In the genomic region with DNA sequence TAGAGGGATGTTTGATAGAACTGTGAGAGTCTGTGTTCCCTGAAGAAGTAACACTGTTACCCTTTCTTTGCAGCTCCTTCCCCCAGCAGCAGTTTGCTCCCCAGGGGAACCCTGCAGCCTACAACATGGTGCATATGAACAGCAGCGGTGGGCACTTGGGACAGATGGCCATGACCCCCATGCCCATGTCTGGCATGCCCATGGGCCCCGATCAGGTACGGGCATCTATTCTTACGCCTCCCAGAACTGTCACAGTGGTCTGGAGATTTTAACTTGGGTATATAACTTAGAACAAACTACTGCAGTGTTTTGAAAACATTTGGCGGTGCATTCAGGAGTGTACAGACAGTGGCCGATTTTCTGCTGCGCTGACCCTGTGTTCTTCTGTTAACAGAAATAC, we compare ENCODE assay signal across 27 mouse cellular contexts.
"Had no signal": no experiment of that assay in that cellular context is flagged by ENCODE, and none has a peak within 500 bp of the region (broad histone marks: within the 10 kb centered on the region; RNA-seq: fewer than 3 reads in every experiment).

No protein-coding gene starts in this region.

- ATAC-seq: forebrain, embryonic 13.5 days; forebrain, embryonic 14.5 days; forebrain, embryonic 15.5 days; forebrain, embryonic 16.5 days; forebrain, postnatal 0 days had no signal

- H3K27ac ChIP-seq: forebrain, embryonic 10.5 days; forebrain, embryonic 12.5 days; forebrain, embryonic 13.5 days; forebrain, embryonic 15.5 days; gastrocnemius, adult 2 months; heart, adult 2 months had no signal

- H3K4me1 ChIP-seq: embryonic facial prominence, embryonic 12.5 days; forebrain, embryonic 13.5 days; forebrain, embryonic 15.5 days had no signal

- DNase-seq: cerebellum, adult 18-20 months; cerebellum, adult 2 months; cerebellum, adult 8-10 months; cerebellum, adult 9-10 months; cerebellum, adult 9-11 months; cerebellum, postnatal 10 days; cerebellum, postnatal 14 days; cerebellum, postnatal 25 days; cerebellum, postnatal 36 days; embryo, embryonic 11 days; forebrain, postnatal 0 days; gastrocnemius, adult 2 months; gastrocnemius, postnatal 10 days; gastrocnemius, postnatal 14 days; gastrocnemius, postnatal 25 days; gastrocnemius, postnatal 36 days; heart, adult 18-20 months; heart, adult 2 months had no signal

- H3K4me2 ChIP-seq: embryonic facial prominence, embryonic 12.5 days; embryonic facial prominence, embryonic 15.5 days; forebrain, embryonic 12.5 days; forebrain, embryonic 13.5 days; forebrain, embryonic 15.5 days had no signal

- H3K4me3 ChIP-seq: embryonic facial prominence, embryonic 12.5 days; embryonic facial prominence, embryonic 15.5 days; erythroblast, embryonic 14.5 days; forebrain, embryonic 10.5 days; forebrain, embryonic 12.5 days; forebrain, embryonic 13.5 days; forebrain, embryonic 15.5 days; gastrocnemius, adult 2 months; heart, adult 2 months had no signal

- H3K9ac ChIP-seq: embryonic facial prominence, embryonic 12.5 days; embryonic facial prominence, embryonic 15.5 days; forebrain, embryonic 12.5 days; forebrain, embryonic 13.5 days; forebrain, embryonic 15.5 days; forebrain, postnatal 0 days had no signal

- H3K9me3 ChIP-seq: embryonic facial prominence, embryonic 12.5 days; embryonic facial prominence, embryonic 15.5 days; forebrain, embryonic 10.5 days; forebrain, embryonic 12.5 days; forebrain, embryonic 13.5 days; forebrain, embryonic 15.5 days had no signal

- H3K27me3 ChIP-seq: embryonic facial prominence, embryonic 12.5 days; embryonic facial prominence, embryonic 15.5 days; forebrain, embryonic 12.5 days; forebrain, embryonic 13.5 days; forebrain, embryonic 15.5 days had no signal
